Mouse (Mus musculus) adrenal gland, adult 10 weeks (tissue): ENCODE measurements around the gene Drosha. TPM values are rescaled to one million over a fixed set of nuclear protein-coding genes. Genes with fewer than 3 reads are reported as not detected.

Source experiments
- polyA plus RNA-seq: library from polyadenylated mRNA; stranded (reverse); fragments of 350-450 nt; fragmentation: Illumina TruSeq; extraction: RNeasy Lipid Tissue Mini Kit (QIAGEN cat#74804); gene quantifications from one replicate; pipeline ENCODE4 v1.2.3, GENCODE M21; 2014; ENCODE audit warnings: low read depth, low replicate concordance

Drosha gene
- 17.3 TPM for polyA plus RNA-seq

GRCm38 (mm10) chr15:12824197-12824952 is at the start of gene Drosha, which contains the start of gene 6030458C11Rik:
Gene Drosha (plus strand): TSS chr15:12824815.
Gene 6030458C11Rik (minus strand): TSS chr15:12824649.

Other genes with a start within 250 kb of the Drosha start
- 3.6 TPM for gene Pdzd2, start 84.9 kb upstream of the Drosha start, polyA plus RNA-seq
- gene 6030458C11Rik, start 166 bp upstream of the Drosha start, polyA plus RNA-seq: 27.1 TPM